Mouse (Mus musculus) stomach, embryonic 15.5 days (tissue): ENCODE measurements around the gene Abcd3. TPM values are rescaled to one million over a fixed set of nuclear protein-coding genes. Genes with fewer than 3 reads are reported as not detected.
"Not testable (repeated sequence)": the region's sequence is repeated elsewhere in the genome, so short reads cannot be mapped to it uniquely, and the experiment has no call there.

Experiments used
- ATAC-seq: fragments of 200-750 bp; cut with Nextera tagmentation; 2 replicates; pipeline ENCODE4 v1.8.0; 2017; ENCODE audit warnings: low read depth, moderate number of reproducible peaks, moderate TSS enrichment; ENCODE audit not compliant: insufficient read depth, low FRiP score
- H3K27ac ChIP-seq: fragments of 300-500 bp; sonication (generic); 2 replicates; pipeline ENCODE4 v1.5.1; 2015; ENCODE audit warnings: mild to moderate bottlenecking, inconsistent platforms
- H3K27me3 ChIP-seq: fragments of 300-500 bp; sonication (generic); replicated peaks from 2 replicates; pipeline ENCODE4 v1.6.1; 2015; ENCODE audit warnings: inconsistent platforms
- H3K36me3 ChIP-seq: fragments of 300-500 bp; sonication (generic); 2 replicates; pipeline ENCODE4 v1.6.1; 2015; ENCODE audit warnings: inconsistent platforms
- H3K4me1 ChIP-seq: fragments of 300-500 bp; sonication (generic); 2 replicates; pipeline ENCODE4 v1.6.1; 2015; ENCODE audit warnings: inconsistent platforms
- H3K4me2 ChIP-seq: fragments of 300-500 bp; sonication (generic); 2 replicates; pipeline ENCODE4 v1.6.1; 2015; ENCODE audit warnings: mild to moderate bottlenecking, inconsistent platforms
- H3K4me3 ChIP-seq: fragments of 300-500 bp; sonication (generic); replicated peaks from 2 replicates; pipeline ENCODE4 v1.5.1; 2015; ENCODE audit warnings: inconsistent platforms
- H3K9ac ChIP-seq: fragments of 300-500 bp; sonication (generic); 2 replicates; pipeline ENCODE4 v1.6.1; 2015; ENCODE audit warnings: inconsistent platforms
- H3K9me3 ChIP-seq: fragments of 300-500 bp; sonication (generic); 2 replicates; pipeline ENCODE4 v1.6.1; 2016; ENCODE audit warnings: inconsistent platforms
- WGBS: fragments of 180-500 bp; shearing (Covaris S2); methylation state at CpG from one replicate; pipeline ENCODE4 v1.1.7; 2015; 5-methylcytosine and 5-hydroxymethylcytosine counted together
- polyA plus RNA-seq: library from polyadenylated mRNA; unstranded; fragments of >200 nt; fragmentation: Nextera tagmentation; extraction: Ambion mirVana; gene quantifications from 2 replicates; pipeline ENCODE4 v1.2.1, GENCODE M21; 2015

The Abcd3 gene
- polyA plus RNA-seq, 1 experiment from 2014 or later = 73.9 TPM

DNA sequence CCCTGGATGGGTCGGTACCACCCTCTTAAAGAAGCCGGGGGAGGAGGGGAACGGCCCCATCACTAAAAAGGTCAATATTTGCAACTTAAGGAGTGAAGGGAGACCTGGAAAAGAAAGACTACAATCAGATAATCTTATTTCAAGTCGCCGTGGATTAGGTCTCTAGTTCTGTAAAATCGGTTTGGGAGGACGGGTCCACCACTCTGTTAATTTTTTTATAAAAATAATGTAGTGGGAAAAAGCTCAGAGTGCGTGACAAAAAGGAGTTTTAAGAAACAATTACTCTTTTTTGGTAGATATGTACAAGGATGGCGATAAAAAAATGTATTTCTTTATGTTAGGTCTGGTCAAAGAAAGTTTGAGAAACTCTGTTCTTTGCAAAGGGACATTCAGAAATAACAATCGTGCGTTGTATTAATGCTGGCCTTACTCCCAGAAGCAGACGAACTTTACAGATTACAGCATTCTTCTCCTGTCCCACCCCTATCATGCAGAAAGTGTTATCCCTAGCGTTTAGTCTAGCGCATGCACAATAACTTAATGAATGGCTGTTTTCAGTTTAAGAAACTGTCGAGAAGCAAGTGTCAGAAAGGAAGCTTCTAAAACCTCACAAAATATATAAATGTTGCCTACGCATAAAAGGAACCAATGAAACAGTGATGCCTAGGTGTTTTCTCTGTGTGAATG, 590 bp upstream of the Abcd3 start:
- H3K4me2 ChIP-seq = peak overlapping the region; percentile 57
- H3K27me3 ChIP-seq = no peaks in the 10 kb centered on the region
- H3K27ac ChIP-seq = peak overlapping the region; percentile 99
- peaks cover 8% of the 10 kb centered on the region for H3K4me1 ChIP-seq
- 10% methylated on average over 16 of the region's 16 CpGs for WGBS
- no peaks in the 10 kb centered on the region for H3K9me3 ChIP-seq
- no peak for ATAC-seq
- H3K4me3 ChIP-seq = peak overlapping the region; percentile 96
- peak overlapping the region; percentile 97 for H3K9ac ChIP-seq
- H3K36me3 ChIP-seq = no peaks in the 10 kb centered on the region

DNA sequence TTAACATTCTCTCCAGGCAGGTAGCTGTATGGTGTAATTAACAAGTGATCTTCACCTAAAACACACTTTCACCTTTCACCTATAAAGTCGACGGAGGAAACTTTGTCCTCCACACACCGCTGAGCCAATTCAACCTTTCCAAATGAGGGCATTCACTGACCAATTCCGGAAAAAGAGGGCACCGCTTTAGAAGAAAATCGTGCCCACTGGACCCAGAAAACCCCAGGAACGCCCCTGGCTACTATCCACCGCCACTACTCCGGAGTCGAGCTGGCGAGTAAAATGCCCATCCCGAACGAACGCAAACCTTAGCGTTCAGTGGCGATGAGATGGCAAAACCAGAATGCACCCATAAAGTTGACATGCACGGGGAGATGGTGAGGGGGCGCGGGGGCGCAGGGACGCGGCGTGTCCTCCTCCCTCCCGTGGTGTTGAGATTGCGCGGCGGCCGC, 663 bp downstream of the Abcd3 start:
- under 1% methylated on average over 28 of the region's 28 CpGs for WGBS
- Histone ChIP-seq H3K27me3 (no peaks in the 10 kb centered on the region), H3K4me3 (peak overlapping the region; percentile 96), H3K27ac (peak overlapping the region; percentile 99), H3K4me1 (peaks cover 12% of the 10 kb centered on the region), H3K4me2 (peak overlapping the region; percentile 57), H3K9ac (peak overlapping the region; percentile 97), H3K36me3 (no peaks in the 10 kb centered on the region), H3K9me3 (no peaks in the 10 kb centered on the region)
- ATAC-seq = no peak; the same call in 1 of the 2 replicates

DNA sequence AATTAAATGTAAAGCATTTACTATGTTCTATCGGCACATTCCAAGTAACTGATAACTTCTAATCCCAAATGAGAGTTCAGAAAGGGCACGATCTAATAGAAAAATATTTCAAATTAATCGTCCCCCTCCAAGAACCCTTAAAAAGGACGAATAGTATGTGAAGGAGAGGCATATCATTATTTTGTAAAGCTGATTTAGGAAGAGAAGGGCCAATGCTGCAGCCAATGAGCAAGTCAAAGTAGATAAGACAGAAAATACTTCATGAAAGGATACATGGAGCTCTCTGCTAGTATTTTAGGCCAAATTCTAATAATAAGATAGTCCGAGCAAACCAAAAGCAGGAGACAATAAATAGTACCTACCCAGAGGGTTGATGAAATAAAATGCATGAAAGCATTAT, 1.3 kb downstream of the Abcd3 start:
- H3K36me3 ChIP-seq = no peaks in the 10 kb centered on the region
- H3K9ac ChIP-seq = peak overlapping the region; percentile 97; the same call in 1 of the 2 replicates
- ATAC-seq = no peak
- H3K4me1 ChIP-seq = peaks cover 9% of the 10 kb centered on the region
- peak overlapping the region; percentile 96 for H3K4me3 ChIP-seq
- H3K9me3 ChIP-seq = no peaks in the 10 kb centered on the region
- WGBS = 55% methylated on average over 5 of the region's 5 CpGs
- H3K27me3 ChIP-seq = no peaks in the 10 kb centered on the region
- H3K27ac ChIP-seq = no peak overlapping the region
- H3K4me2 ChIP-seq = peak overlapping the region; percentile 57

DNA sequence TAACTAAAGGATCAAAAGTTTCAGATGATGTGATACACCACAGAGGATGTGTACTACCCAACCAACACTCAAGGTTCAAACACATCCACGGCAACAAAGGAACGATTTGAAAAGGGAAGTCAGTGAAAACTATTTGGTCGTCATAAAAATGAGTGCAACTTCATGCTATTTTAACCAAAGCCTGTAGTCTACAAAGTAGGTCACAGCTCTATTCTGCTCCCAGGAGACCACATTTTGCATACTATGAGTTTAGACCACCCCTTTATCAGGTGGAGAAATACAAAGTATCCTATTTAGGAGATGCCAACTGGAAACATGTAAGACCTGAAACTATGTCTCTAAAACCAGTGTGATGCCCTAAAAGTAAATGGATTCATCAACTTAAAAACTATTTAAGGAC, 6.9 kb downstream of the Abcd3 start:
- Histone ChIP-seq H3K36me3 (0 out of 2 replicates have a peak, but pooled peaks cover 6% of the 10 kb centered on the region), H3K4me3 (no peak overlapping the region), H3K9ac (no peak overlapping the region), H3K4me1 (peaks cover 6% of the 10 kb centered on the region), H3K27ac (no peak overlapping the region), H3K9me3 (no peaks in the 10 kb centered on the region), H3K4me2 (no peak overlapping the region), H3K27me3 (no peaks in the 10 kb centered on the region)
- WGBS = 76% methylated on average over 3 of the region's 3 CpGs
- ATAC-seq = no peak

DNA sequence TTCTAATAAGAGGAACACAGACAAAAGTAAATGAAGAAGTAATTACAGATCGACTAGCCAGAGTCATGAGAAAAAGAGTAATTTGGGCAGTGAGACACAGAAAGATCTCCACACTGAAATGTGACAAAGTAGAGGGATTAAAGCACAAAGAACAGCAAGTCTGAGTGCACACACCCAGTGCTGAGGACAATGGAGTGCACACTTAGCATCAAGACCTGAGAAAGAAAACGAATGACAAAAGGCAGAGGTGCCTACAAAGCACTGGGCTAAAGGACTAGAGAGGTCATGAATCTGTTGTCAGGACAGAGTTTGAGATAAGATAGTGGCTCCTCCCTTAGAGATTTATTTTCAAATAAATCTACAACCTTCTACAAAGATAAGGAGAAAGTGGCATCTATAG, 20.9 kb downstream of the Abcd3 start:
- H3K27ac ChIP-seq = no peak overlapping the region
- H3K4me3 ChIP-seq = no peak overlapping the region
- no peak overlapping the region for H3K4me2 ChIP-seq
- H3K9ac ChIP-seq = no peak overlapping the region
- ATAC-seq = no peak
- H3K36me3 ChIP-seq = no peaks in the 10 kb centered on the region
- H3K9me3 ChIP-seq = no peaks in the 10 kb centered on the region
- WGBS = 46% methylated on average over 2 of the region's 2 CpGs
- H3K27me3 ChIP-seq = no peaks in the 10 kb centered on the region
- H3K4me1 ChIP-seq = no peaks in the 10 kb centered on the region

DNA sequence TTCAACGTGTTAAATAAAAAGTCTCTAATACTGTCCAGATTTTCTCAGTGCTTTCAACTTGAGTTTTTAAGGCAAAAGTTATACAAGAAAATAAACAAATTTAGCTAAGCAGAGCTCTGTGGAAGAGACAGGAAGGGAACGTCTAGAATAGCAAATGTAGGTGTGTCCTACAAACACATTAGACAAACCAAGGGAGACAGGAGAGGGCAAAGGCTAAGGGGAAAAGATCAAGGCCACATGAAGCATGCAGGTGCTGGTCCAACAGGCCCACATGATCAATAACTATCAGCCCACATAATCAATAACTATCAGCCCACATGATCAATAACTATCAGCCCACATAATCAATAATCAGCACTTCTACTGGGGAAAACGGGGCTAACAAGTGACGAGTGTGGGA, 22.9 kb downstream of the Abcd3 start:
- H3K36me3 ChIP-seq = no peaks in the 10 kb centered on the region
- H3K9me3 ChIP-seq = no peaks in the 10 kb centered on the region
- no peak overlapping the region for H3K9ac ChIP-seq
- ATAC-seq = no peak
- H3K4me2 ChIP-seq = no peak overlapping the region
- no peak overlapping the region for H3K27ac ChIP-seq
- WGBS = 62% methylated on average over 4 of the region's 4 CpGs
- H3K4me3 ChIP-seq = no peak overlapping the region
- H3K27me3 ChIP-seq = no peaks in the 10 kb centered on the region
- no peaks in the 10 kb centered on the region for H3K4me1 ChIP-seq

DNA sequence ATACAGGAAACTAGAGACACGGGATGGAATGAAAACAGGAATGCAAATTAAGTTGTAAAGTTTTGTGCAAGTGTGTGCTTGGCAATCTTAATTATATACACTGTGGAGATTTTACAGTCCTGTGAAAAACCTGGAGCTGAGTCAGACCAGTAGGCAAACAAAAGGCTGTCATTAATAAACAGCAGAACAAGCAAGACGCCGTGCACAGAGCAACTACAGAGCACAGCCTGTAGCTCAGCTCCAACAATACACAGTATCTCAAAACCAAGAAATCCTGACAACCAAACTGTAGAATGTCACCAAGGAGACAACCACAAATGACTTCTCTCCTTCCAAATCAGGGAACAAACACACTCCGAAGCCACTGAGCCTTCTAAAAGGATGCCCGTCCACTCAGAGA, 24.7 kb downstream of the Abcd3 start:
- ATAC-seq = no peak
- H3K4me2 ChIP-seq = no peak overlapping the region
- no peak overlapping the region for H3K27ac ChIP-seq

DNA sequence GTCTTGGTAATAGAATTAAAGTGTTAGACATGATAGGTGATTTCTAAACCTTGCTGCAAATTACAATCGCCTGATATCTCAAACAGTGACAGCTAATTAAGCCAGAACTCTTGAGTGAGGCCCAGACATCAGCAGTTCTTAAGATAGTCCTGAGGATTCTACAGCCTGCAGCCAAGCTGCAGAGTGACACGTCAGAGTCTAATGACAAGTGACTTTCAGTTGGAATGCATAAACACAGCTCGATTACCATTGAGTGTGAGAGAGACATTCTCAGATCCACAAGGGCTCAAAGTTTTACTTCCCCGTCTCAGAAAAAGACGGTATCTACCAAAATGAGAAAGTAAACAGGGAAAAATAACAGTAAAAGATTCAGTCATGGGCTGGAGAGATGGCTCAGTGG, 25.3 kb downstream of the Abcd3 start:
- H3K27me3 ChIP-seq = no peaks in the 10 kb centered on the region
- no peak overlapping the region for H3K4me2 ChIP-seq
- 42% methylated on average over 5 of the region's 5 CpGs for WGBS
- H3K4me3 ChIP-seq = no peak overlapping the region
- H3K27ac ChIP-seq = no peak overlapping the region
- ATAC-seq = no peak
- no peaks in the 10 kb centered on the region for H3K9me3 ChIP-seq
- no peaks in the 10 kb centered on the region for H3K4me1 ChIP-seq
- H3K9ac ChIP-seq = no peak overlapping the region
- no peaks in the 10 kb centered on the region for H3K36me3 ChIP-seq

More for the DNA sequence above, 24.7 kb downstream of the Abcd3 start:
- no peaks in the 10 kb centered on the region for H3K36me3 ChIP-seq
- no peak overlapping the region for H3K9ac ChIP-seq
- H3K4me1 ChIP-seq = no peaks in the 10 kb centered on the region
- H3K4me3 ChIP-seq = no peak overlapping the region
- WGBS = 45% methylated on average over 5 of the region's 5 CpGs
- no peaks in the 10 kb centered on the region for H3K9me3 ChIP-seq
- H3K27me3 ChIP-seq = no peaks in the 10 kb centered on the region

DNA sequence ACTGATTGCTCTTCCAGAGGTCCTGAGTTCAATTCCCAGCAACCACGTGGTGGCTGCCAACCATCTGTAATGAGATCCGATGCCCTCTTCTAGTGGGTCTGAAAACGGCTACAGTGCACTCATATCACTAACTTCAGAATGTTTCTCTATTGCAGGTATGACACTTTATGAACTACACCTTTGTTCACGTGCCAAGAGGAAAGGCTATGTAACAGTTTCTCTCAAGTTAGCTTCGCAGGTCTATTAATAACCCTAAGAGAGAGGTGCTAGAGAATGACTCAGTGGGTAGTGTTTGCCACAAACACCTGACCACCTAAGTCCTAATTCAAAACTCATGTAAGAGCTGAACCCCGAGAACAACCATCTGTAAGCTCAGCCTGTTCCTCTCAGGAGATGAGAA, 32.1 kb downstream of the Abcd3 start:
- H3K36me3 ChIP-seq = no peaks in the 10 kb centered on the region
- no peak overlapping the region for H3K9ac ChIP-seq
- no peak overlapping the region for H3K27ac ChIP-seq
- no peak overlapping the region for H3K4me3 ChIP-seq
- H3K4me2 ChIP-seq = no peak overlapping the region
- 0 out of 2 replicates have a peak, but pooled peaks cover 2% of the 10 kb centered on the region for H3K4me1 ChIP-seq
- no peaks in the 10 kb centered on the region for H3K9me3 ChIP-seq
- WGBS = 87% methylated on average over 6 of the region's 6 CpGs
- ATAC-seq = no peak
- no peaks in the 10 kb centered on the region for H3K27me3 ChIP-seq

DNA sequence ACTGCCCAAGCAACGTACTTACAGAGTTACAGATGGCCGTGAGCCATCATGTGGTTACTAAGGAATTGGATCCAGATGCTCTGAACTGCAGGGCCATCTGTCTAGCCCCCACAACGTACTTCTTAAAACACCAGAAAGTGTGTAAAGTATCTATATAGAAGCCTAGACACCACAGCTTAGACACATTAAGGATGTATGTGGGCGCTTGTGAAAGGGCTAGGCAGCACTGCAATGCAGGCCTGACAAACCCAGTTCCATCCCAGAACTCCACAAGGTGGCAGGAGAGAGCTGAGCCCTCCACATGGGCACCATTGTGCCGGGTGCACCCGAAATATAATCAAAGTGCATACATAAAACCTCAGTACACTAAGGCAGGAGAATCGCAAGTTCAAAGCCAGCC, 37.2 kb downstream of the Abcd3 start:
- Histone ChIP-seq H3K4me3 (no peak overlapping the region), H3K36me3 (no peaks in the 10 kb centered on the region; the same call in 1 of the 2 replicates), H3K9me3 (no peaks in the 10 kb centered on the region), H3K27ac (no peak overlapping the region), H3K9ac (no peak overlapping the region), H3K4me2 (no peak overlapping the region), H3K27me3 (no peaks in the 10 kb centered on the region), H3K4me1 (0 out of 2 replicates have a peak, but pooled peaks cover 2% of the 10 kb centered on the region)
- 50% methylated on average over 7 of the region's 7 CpGs for WGBS
- ATAC-seq = no peak

DNA sequence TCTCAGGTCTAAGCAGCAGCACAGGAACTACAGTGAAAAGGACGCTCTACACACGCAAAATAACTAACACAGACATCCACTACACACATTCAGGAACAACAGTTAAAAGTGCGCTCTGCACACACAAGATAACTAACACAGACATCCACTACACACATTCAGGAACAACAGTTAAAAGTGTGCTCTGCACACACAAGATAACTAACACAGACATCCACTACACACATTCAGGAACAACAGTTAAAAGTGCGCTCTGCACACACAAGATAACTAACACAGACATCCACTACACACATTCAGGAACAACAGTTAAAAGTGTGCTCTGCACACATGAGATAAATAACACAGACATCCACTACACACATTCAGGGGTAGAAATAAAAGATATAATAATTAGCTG, 41.8 kb downstream of the Abcd3 start:
- not testable (repeated sequence) for H3K9me3 ChIP-seq, H3K27me3 ChIP-seq, H3K4me2 ChIP-seq, H3K4me3 ChIP-seq, ATAC-seq, H3K9ac ChIP-seq, H3K27ac ChIP-seq, H3K4me1 ChIP-seq
- peaks cover 15% of the 10 kb centered on the region for H3K36me3 ChIP-seq
- 93% methylated on average over 4 of the region's 4 CpGs for WGBS

DNA sequence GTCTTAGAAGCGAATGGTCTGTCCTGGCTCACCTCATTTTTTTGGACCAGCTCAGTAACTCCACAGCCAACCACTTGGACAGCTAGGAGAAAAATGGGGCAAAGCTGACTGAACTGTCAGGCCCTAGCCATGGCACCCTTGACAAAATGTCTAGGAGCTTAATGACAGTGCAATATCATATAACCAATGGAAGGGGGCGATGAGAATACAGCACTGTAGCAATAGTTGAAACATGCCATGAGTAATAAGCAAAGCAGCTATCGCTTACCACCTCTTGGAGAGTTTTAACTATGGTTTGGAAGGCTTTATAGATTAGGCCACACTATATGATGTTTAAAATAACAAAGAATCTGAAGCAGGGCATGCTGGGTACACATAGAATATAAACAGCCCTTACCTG, 46.3 kb downstream of the Abcd3 start:
- H3K4me2 ChIP-seq = no peak overlapping the region
- 95% methylated on average over 3 of the region's 3 CpGs for WGBS
- H3K9ac ChIP-seq = no peak overlapping the region
- no peak overlapping the region for H3K4me3 ChIP-seq
- H3K4me1 ChIP-seq = no peaks in the 10 kb centered on the region
- no peaks in the 10 kb centered on the region for H3K27me3 ChIP-seq
- peaks cover 30% of the 10 kb centered on the region for H3K36me3 ChIP-seq
- ATAC-seq = no peak
- no peaks in the 10 kb centered on the region for H3K9me3 ChIP-seq
- H3K27ac ChIP-seq = no peak overlapping the region

DNA sequence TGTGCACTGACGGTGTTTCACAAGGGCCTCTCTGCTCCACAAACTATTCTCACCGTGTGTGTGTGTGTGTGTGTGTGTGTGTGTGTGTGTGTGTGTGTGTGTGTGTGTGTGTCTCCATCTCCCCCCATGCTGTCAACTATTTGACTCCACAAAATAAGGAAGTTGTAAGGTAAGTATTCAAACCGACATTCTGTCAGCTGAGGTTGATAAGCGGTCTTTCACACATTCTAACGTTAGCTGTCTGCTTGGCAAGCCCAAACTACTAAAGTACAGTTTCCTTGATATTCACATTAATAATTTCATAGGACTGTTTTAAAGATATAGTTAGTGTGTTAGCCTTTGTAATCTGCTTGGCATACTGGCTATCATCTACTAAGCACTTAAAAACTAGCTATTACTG, 48.3 kb downstream of the Abcd3 start:
- Histone ChIP-seq H3K4me2 (no peak overlapping the region), H3K4me3 (no peak overlapping the region), H3K9ac (no peak overlapping the region), H3K9me3 (no peaks in the 10 kb centered on the region), H3K27ac (no peak overlapping the region), H3K27me3 (no peaks in the 10 kb centered on the region), H3K36me3 (peaks cover 30% of the 10 kb centered on the region), H3K4me1 (no peaks in the 10 kb centered on the region)
- ATAC-seq = no peak
- WGBS = 75% methylated on average over 5 of the region's 5 CpGs
